In genomic region chr3:129214146-129214665, GRCm38 (mm10) we compare ENCODE assay signal across 8 mouse cellular contexts. TPM values are rescaled to one million over a fixed set of nuclear protein-coding genes. Genes with fewer than 3 reads are reported as not detected.
DNase-seq lines count a peak whose midpoint lies in the region; ATAC-seq lines count a peak whose summit lies in the region.

No protein-coding gene starts in this region.

- H3K4me2 ChIP-seq in heart, embryonic 11.5 days = peak overlapping the region; percentile 97
- peak overlapping the region; percentile 86 for H3K4me2 ChIP-seq in heart, embryonic 16.5 days (ENCODE audit: low read depth, low read length)
- peak overlapping the region; percentile 61 for H3K4me2 ChIP-seq in liver, embryonic 16.5 days (ENCODE audit: low read depth, low read length)

- no peaks in the 10 kb centered on the region for H3K36me3 ChIP-seq in heart, embryonic 11.5 days (ENCODE audit: control insufficient read depth, insufficient read depth, low read length)
- H3K36me3 ChIP-seq in heart, embryonic 16.5 days (ENCODE audit: control insufficient read depth, insufficient read depth) = no peaks in the 10 kb centered on the region
- no peaks in the 10 kb centered on the region for H3K36me3 ChIP-seq in liver, embryonic 16.5 days (ENCODE audit: control insufficient read depth, insufficient read depth)

- H3K27me3 ChIP-seq in heart, embryonic 11.5 days (ENCODE audit: control insufficient read depth, insufficient read depth, low read length) = peaks cover 84% of the 10 kb centered on the region
- H3K27me3 ChIP-seq in heart, embryonic 16.5 days (ENCODE audit: control insufficient read depth, insufficient read depth, low read length) = peaks cover 62% of the 10 kb centered on the region
- H3K27me3 ChIP-seq in liver, embryonic 16.5 days (ENCODE audit: control insufficient read depth, insufficient read depth, low read depth, low read length) = peaks cover 94% of the 10 kb centered on the region

- H3K9me3 ChIP-seq in heart, embryonic 11.5 days (replicated peaks; ENCODE audit: control insufficient read depth, low read length) = no peaks in the 10 kb centered on the region
- H3K9me3 ChIP-seq in heart, embryonic 16.5 days (replicated peaks; ENCODE audit: control insufficient read depth, low read length) = no peaks in the 10 kb centered on the region
- H3K9me3 ChIP-seq in liver, embryonic 16.5 days (replicated peaks; ENCODE audit: control insufficient read depth, low read length) = no peaks in the 10 kb centered on the region

- ATAC-seq in heart, embryonic 11.5 days (replicated peaks; ENCODE audit: insufficient number of reproducible peaks, low FRiP score, low TSS enrichment) = peak; percentile 18
- ATAC-seq in heart, embryonic 16.5 days (replicated peaks; ENCODE audit: extremely low read depth, insufficient read depth, low FRiP score) = peak; percentile 46; the same call in 1 of the 2 replicates
- no peak for ATAC-seq in liver, embryonic 16.5 days (ENCODE audit: low read depth)

- WGBS in heart, embryonic 11.5 days (ENCODE audit: insufficient replicate concordance) = 1% methylated on average over 34 of the region's 34 CpGs
- WGBS in heart, embryonic 16.5 days = 1% methylated on average over 32 of the region's 34 CpGs
- under 1% methylated on average over 34 of the region's 34 CpGs for WGBS in liver, embryonic 16.5 days (ENCODE audit: insufficient replicate concordance)

- intact Hi-C loops in gastrocnemius, postnatal 14 days (cut with DNase I; ENCODE audit: low total_unique reads) = no loop called here

- peaks cover 14% of the 10 kb centered on the region; the same call in 1 of the 2 replicates for H3K4me1 ChIP-seq in heart, embryonic 11.5 days (ENCODE audit: control insufficient read depth, insufficient read depth, low read length)
- H3K4me1 ChIP-seq in heart, embryonic 16.5 days (ENCODE audit: control insufficient read depth, insufficient read depth, low read length) = 0 out of 2 replicates have a peak, but pooled peaks cover 7% of the 10 kb centered on the region
- no peaks in the 10 kb centered on the region for H3K4me1 ChIP-seq in liver, embryonic 16.5 days (ENCODE audit: control insufficient read depth, low read depth, low read length)

- peak overlapping the region; percentile 73 for H3K9ac ChIP-seq in heart, embryonic 11.5 days (ENCODE audit: low read depth, low read length)
- H3K9ac ChIP-seq in heart, embryonic 16.5 days (ENCODE audit: low read length) = peak overlapping the region; percentile 64
- H3K9ac ChIP-seq in liver, embryonic 16.5 days (ENCODE audit: low read depth, low read length) = no peak overlapping the region

- H3K27ac ChIP-seq in heart, embryonic 11.5 days (ENCODE audit: low read depth, low read length) = peak overlapping the region; percentile 77
- peak overlapping the region; percentile 69 for H3K27ac ChIP-seq in heart, embryonic 16.5 days (ENCODE audit: low read length)
- H3K27ac ChIP-seq in liver, embryonic 16.5 days (ENCODE audit: low read length) = no peak overlapping the region

- no peak for DNase-seq in heart, postnatal 4 days
- DNase-seq in ZHBTc4 (ENCODE audit: low read depth, low spot score) = peak; percentile 56
- no peak for DNase-seq in layer of hippocampus, postnatal 25 days (ENCODE audit: extremely low spot score in 1 of 2, low spot score in 1 of 2)
- DNase-seq in ovary, postnatal 14 days (ENCODE audit: low spot score) = no peak
- DNase-seq in gastrocnemius, postnatal 14 days = no peak

- peak overlapping the region; percentile 70 for H3K4me3 ChIP-seq in heart, embryonic 11.5 days (ENCODE audit: low read depth, low read length)
- H3K4me3 ChIP-seq in heart, embryonic 16.5 days (ENCODE audit: low read length) = peak overlapping the region; percentile 66
- H3K4me3 ChIP-seq in liver, embryonic 16.5 days (ENCODE audit: low read depth, low read length) = peak overlapping the region; percentile 56

RNA-seq across cellular contexts. Expression of gene Pitx2, which starts 14.5 kb away (rescaled TPM):
- polyA plus RNA-seq in heart, embryonic 11.5 days (2014; fragmentation: Nextera tagmentation; extraction: Ambion mirVana) = 32.7 and 32.8 TPM in 2 replicates
- total RNA-seq in heart, postnatal 4 days (2021) = 10 to 100 TPM in 1 of 2 experiments, 1 to 10 TPM in 1; 9.4 to 12.8 TPM
- 16.3 and 26.9 TPM in 2 replicates for polyA plus RNA-seq in heart, embryonic 16.5 days (2015; fragmentation: Nextera tagmentation; extraction: Ambion mirVana)
- polyA plus RNA-seq in liver, embryonic 16.5 days (2015; fragmentation: Nextera tagmentation; extraction: Ambion mirVana) = 0.42 and 0.77 TPM in 2 replicates
- not detected for total RNA-seq in layer of hippocampus, postnatal 25 days (2021)
- 1 to 10 TPM; 9.0 to 9.2 TPM for total RNA-seq in gastrocnemius, postnatal 14 days (2021)

Comparison
In these comparisons a context has a peak if more than half of its experiments do, and no peak if none do; other contexts are left out.
1. RNA of gene Pitx2, which starts 14.5 kb away (total RNA-seq): 9.4 to 12.8 TPM in heart, postnatal 4 days and 9.0 to 9.2 TPM in gastrocnemius, postnatal 14 days; not detected in layer of hippocampus, postnatal 25 days; every median in the first group is over 4 times any median in the second.
2. Peak in every context shown above with its lines, with median percentiles within 50 percentile points of each other: H3K4me2 ChIP-seq and H3K4me3 ChIP-seq.